Mouse (Mus musculus) embryonic facial prominence, embryonic 12.5 days (tissue): Measurements from ENCODE around the gene Rdh11. TPM values are rescaled to one million over a fixed set of nuclear protein-coding genes. Genes with fewer than 3 reads are reported as not detected.

Source experiments
- ATAC-seq: fragments of 200-750 bp; cut with Nextera tagmentation; 2 replicates; pipeline ENCODE4 v1.8.0; 2017; ENCODE audit not compliant: insufficient number of reproducible peaks, insufficient read depth, low FRiP score, low TSS enrichment
- H3K27ac ChIP-seq: fragments of 300-500 bp; sonication (generic); 2 replicates; pipeline ENCODE4 v1.5.1; 2016; ENCODE audit warnings: mild to moderate bottlenecking
- H3K27me3 ChIP-seq: fragments of 300-500 bp; sonication (generic); 2 replicates; pipeline ENCODE4 v1.6.1; 2016; ENCODE audit warnings: mild to moderate bottlenecking, moderate library complexity
- H3K36me3 ChIP-seq: fragments of 300-500 bp; sonication (generic); 2 replicates; pipeline ENCODE4 v1.6.1; 2016; ENCODE audit warnings: mild to moderate bottlenecking
- H3K4me1 ChIP-seq: fragments of 300-500 bp; sonication (generic); 2 replicates; pipeline ENCODE4 v1.6.1; 2016
- H3K4me2 ChIP-seq: fragments of 300-500 bp; sonication (generic); replicated peaks from 2 replicates; pipeline ENCODE4 v1.6.1; 2016; ENCODE audit warnings: mild to moderate bottlenecking, moderate library complexity
- H3K4me3 ChIP-seq: fragments of 300-500 bp; sonication (generic); 2 replicates; pipeline ENCODE4 v1.5.1; 2016; ENCODE audit warnings: mild to moderate bottlenecking
- H3K9ac ChIP-seq: fragments of 300-500 bp; sonication (generic); 2 replicates; pipeline ENCODE4 v1.6.1; 2016; ENCODE audit warnings: mild to moderate bottlenecking, moderate library complexity
- H3K9me3 ChIP-seq: fragments of 300-500 bp; sonication (generic); 2 replicates; pipeline ENCODE4 v1.6.1; 2016; ENCODE audit warnings: mild to moderate bottlenecking, moderate library complexity
- WGBS: fragments of 180-500 bp; shearing (Covaris S2); methylation state at CpG from one replicate; pipeline ENCODE4 v1.1.7; 2016; 5-methylcytosine and 5-hydroxymethylcytosine counted together
- polyA plus RNA-seq: library from polyadenylated mRNA; unstranded; fragments of >200 nt; fragmentation: Nextera tagmentation; extraction: Ambion mirVana; gene quantifications from 2 replicates; pipeline ENCODE4 v1.2.1, GENCODE M21; 2016

Gene Rdh11
- polyA plus RNA-seq, 1 experiment from 2014 or later, result 24.5 TPM

- Histone ChIP-seq H3K9me3 (no peaks in the 10 kb centered on the region), H3K4me3 (no peak overlapping the region), H3K9ac (no peak overlapping the region), H3K4me1 (no peaks in the 10 kb centered on the region), H3K27me3 (peaks cover 12% of the 10 kb centered on the region), H3K27ac (no peak overlapping the region), H3K36me3 (no peaks in the 10 kb centered on the region), H3K4me2 (no peak overlapping the region)
- no peak for ATAC-seq
- 59% methylated on average over 7 of the region's 7 CpGs for WGBS
Observed at GRCm38 (mm10) chr12:79136949-79137348, 55.1 kb downstream of the Rdh11 start.

- Histone ChIP-seq H3K4me3 (no peak overlapping the region), H3K4me1 (peaks cover 4% of the 10 kb centered on the region; the same call in 1 of the 2 replicates), H3K27me3 (peaks cover 29% of the 10 kb centered on the region), H3K36me3 (no peaks in the 10 kb centered on the region), H3K27ac (no peak overlapping the region), H3K4me2 (no peak overlapping the region), H3K9me3 (no peaks in the 10 kb centered on the region), H3K9ac (no peak overlapping the region)
- no peak for ATAC-seq
- WGBS, result 23% methylated on average over 4 of the region's 4 CpGs
Observed at GRCm38 (mm10) chr12:79135105-79135504, 57.0 kb downstream of the Rdh11 start.

- ATAC-seq, result no peak
- peaks cover 31% of the 10 kb centered on the region for H3K27me3 ChIP-seq
- H3K9me3 ChIP-seq, result no peaks in the 10 kb centered on the region
- H3K36me3 ChIP-seq, result no peaks in the 10 kb centered on the region
- H3K4me2 ChIP-seq, result no peak overlapping the region
- 40% methylated on average over 8 of the region's 8 CpGs for WGBS
- H3K4me3 ChIP-seq, result no peak overlapping the region
- H3K27ac ChIP-seq, result no peak overlapping the region
- no peak overlapping the region for H3K9ac ChIP-seq
- H3K4me1 ChIP-seq, result peaks cover 4% of the 10 kb centered on the region; the same call in 1 of the 2 replicates
Observed at GRCm38 (mm10) chr12:79134676-79135075, 57.4 kb downstream of the Rdh11 start.

- Histone ChIP-seq H3K4me3 (peak overlapping the region; percentile 44; the same call in 1 of the 2 replicates), H3K9me3 (no peaks in the 10 kb centered on the region), H3K27me3 (peaks cover 34% of the 10 kb centered on the region), H3K36me3 (no peaks in the 10 kb centered on the region), H3K27ac (no peak overlapping the region), H3K4me2 (peak overlapping the region; percentile 84; the same call in 1 of the 2 replicates), H3K4me1 (peaks cover 4% of the 10 kb centered on the region; the same call in 1 of the 2 replicates), H3K9ac (0 out of 2 replicates have a peak overlapping the region, but pooled peaks have one; percentile 20)
- no peak for ATAC-seq
- 26% methylated on average over 5 of the region's 5 CpGs for WGBS
Observed at GRCm38 (mm10) chr12:79131706-79132460, 60.2 kb downstream of the Rdh11 start.

GRCm38 (mm10) chr12:79131178-79131675 lies 60.9 kb downstream of the Rdh11 start:
- Histone ChIP-seq H3K27me3 (peaks cover 34% of the 10 kb centered on the region), H3K9me3 (no peaks in the 10 kb centered on the region), H3K4me2 (peak overlapping the region; percentile 84), H3K4me1 (peaks cover 4% of the 10 kb centered on the region; the same call in 1 of the 2 replicates), H3K4me3 (peak overlapping the region; percentile 44), H3K27ac (no peak overlapping the region), H3K36me3 (no peaks in the 10 kb centered on the region), H3K9ac (peak overlapping the region; percentile 20)
- ATAC-seq, result no peak
- WGBS, result 2% methylated on average over 22 of the region's 22 CpGs

GRCm38 (mm10) chr12:79130299-79131177 lies 61.6 kb downstream of the Rdh11 start, which contains the start of gene Arg2:
Gene Arg2 (plus strand): TSS chr12:79130777.
- peak; percentile 88 for ATAC-seq
- H3K36me3 ChIP-seq, result no peaks in the 10 kb centered on the region
- H3K4me2 ChIP-seq, result peak within 1 kb of the TSS; percentile 84
- no peak within 1 kb of the TSS for H3K27ac ChIP-seq
- peaks cover 4% of the 10 kb centered on the region; the same call in 1 of the 2 replicates for H3K4me1 ChIP-seq
- WGBS, result under 1% methylated on average over 47 of the region's 47 CpGs
- H3K27me3 ChIP-seq, result peaks cover 34% of the 10 kb centered on the region
- peak within 1 kb of the TSS; percentile 44 for H3K4me3 ChIP-seq
- H3K9me3 ChIP-seq, result no peaks in the 10 kb centered on the region
- H3K9ac ChIP-seq, result peak within 1 kb of the TSS; percentile 20

Other genes with a start within 250 kb of the Rdh11 start
- gene Tmem229b, start 184.7 kb downstream of the Rdh11 start, polyA plus RNA-seq, result 8.0 and 8.1 TPM in 2 replicates
- 3.0 and 4.3 TPM in 2 replicates for gene Plekhh1, start 163.1 kb downstream of the Rdh11 start, polyA plus RNA-seq
- 34.9 and 36.5 TPM in 2 replicates for gene Pigh, start 102.6 kb downstream of the Rdh11 start, polyA plus RNA-seq
- 3.3 and 3.7 TPM in 2 replicates for gene Arg2, start 61.5 kb downstream of the Rdh11 start, polyA plus RNA-seq
- 90.6 and 98.2 TPM in 2 replicates for gene Vti1b, start 19.6 kb downstream of the Rdh11 start, polyA plus RNA-seq
- gene Rdh12, start 16.6 kb upstream of the Rdh11 start, polyA plus RNA-seq, result 1.9 and 2.7 TPM in 2 replicates
- gene Zfyve26, start 104.0 kb upstream of the Rdh11 start, polyA plus RNA-seq, result 17.1 and 18.0 TPM in 2 replicates
- gene Rad51b, start 105.0 kb upstream of the Rdh11 start, polyA plus RNA-seq, result 7.7 and 8.0 TPM in 2 replicates